9 mouse cellular contexts compared by ENCODE assay signal in the genomic region with DNA sequence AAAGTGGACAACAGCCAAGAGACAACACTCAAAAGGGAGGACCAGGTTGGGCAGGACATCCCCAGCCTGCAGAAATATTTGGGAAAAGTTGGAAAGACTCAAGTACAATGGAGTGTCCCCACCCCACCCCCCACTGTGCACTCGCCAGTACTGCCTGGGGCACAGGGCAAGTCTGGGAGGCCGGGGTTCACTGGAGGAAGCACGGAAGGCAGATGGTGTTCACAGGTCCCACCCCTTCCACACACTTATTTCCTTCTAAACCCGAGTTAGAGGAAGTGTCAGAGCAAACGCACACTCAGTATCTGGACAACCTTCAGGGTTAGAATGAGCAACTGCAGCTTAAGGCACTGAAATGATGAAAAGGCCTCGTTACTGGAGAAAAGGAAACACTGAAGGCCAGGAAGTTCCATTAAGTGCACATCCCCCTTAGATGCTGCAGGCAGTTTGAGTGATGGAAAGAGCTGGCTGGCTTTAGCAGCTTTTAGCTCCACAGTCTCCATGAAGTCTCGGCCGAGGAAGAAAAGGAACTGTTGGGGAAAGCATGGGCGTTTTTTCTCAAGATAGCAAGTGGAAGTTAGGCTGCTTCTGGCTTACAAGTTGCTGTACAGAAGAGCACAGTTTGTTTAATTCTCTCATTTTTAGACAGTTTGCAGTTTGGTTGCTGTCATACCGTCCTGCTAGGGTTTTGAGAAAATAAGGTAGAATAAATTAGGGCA. TPM values are rescaled to one million over a fixed set of nuclear protein-coding genes. Genes with fewer than 3 reads are reported as not detected.
DNase-seq lines count a peak whose midpoint lies in the region; ATAC-seq and TF ChIP-seq lines count a peak whose summit lies in the region.
"Had no signal": no experiment of that assay in that cellular context is flagged by ENCODE, and none has a peak within 500 bp of the region (broad histone marks: within the 10 kb centered on the region; RNA-seq: fewer than 3 reads in every experiment).

No protein-coding gene starts in this region.

- H3K4me2 ChIP-seq in kidney, postnatal 0 days (ENCODE audit: low read length), result no peak overlapping the region

- H3K9me3 ChIP-seq in kidney, postnatal 0 days (replicated peaks; ENCODE audit: low read length), result no peaks in the 10 kb centered on the region; the same call in 1 of the 2 replicates
- no peaks in the 10 kb centered on the region; the same call in 1 of the 2 replicates for H3K9me3 ChIP-seq in midbrain, embryonic 10.5 days (replicated peaks)

- peak; percentile 19 for DNase-seq in adrenal gland, postnatal 14 days
- DNase-seq in adrenal gland, adult 18-20 months (ENCODE audit: low spot score in 2 of 2), result no peak
- DNase-seq in testis, postnatal 10 days (ENCODE audit: low spot score), result peak; percentile 52
- no peak for DNase-seq in testis, postnatal 14 days (ENCODE audit: low spot score)
- peak; percentile 52 for DNase-seq in kidney, postnatal 0 days (ENCODE audit: low spot score)
- peak; percentile 11 for DNase-seq in naive thymus-derived CD4-positive, alpha-beta T cell, adult 2 months (ENCODE audit: low read depth)
- no peak for DNase-seq in midbrain, embryonic 10.5 days (ENCODE audit: low spot score)
- DNase-seq in spleen, postnatal 14 days (ENCODE audit: low spot score in 2 of 2), result no peak

- H3K27ac ChIP-seq in kidney, postnatal 0 days, result no peak overlapping the region
- no peak overlapping the region for H3K27ac ChIP-seq in midbrain, embryonic 10.5 days (replicated peaks)
- H3K27ac ChIP-seq: left cerebral cortex, adult 2 months had no signal

- H3K9ac ChIP-seq in kidney, postnatal 0 days (ENCODE audit: low read depth, low read length), result no peak overlapping the region

- no peak overlapping the region for H3K4me3 ChIP-seq in kidney, postnatal 0 days (replicated peaks; ENCODE audit: low read depth, low read length)
- no peak overlapping the region for H3K4me3 ChIP-seq in midbrain, embryonic 10.5 days
- H3K4me3 ChIP-seq: left cerebral cortex, adult 2 months had no signal

- ATAC-seq in kidney, postnatal 0 days (replicated peaks; ENCODE audit: low FRiP score, low read depth), result no peak

- H3K27me3 ChIP-seq in kidney, postnatal 0 days (ENCODE audit: insufficient read depth, low read length), result no peaks in the 10 kb centered on the region
- 0 out of 2 replicates have a peak, but pooled peaks cover 4% of the 10 kb centered on the region for H3K27me3 ChIP-seq in midbrain, embryonic 10.5 days (ENCODE audit: low read depth, poor library complexity, severe bottlenecking)

- 0 out of 2 replicates have a peak, but pooled peaks cover 5% of the 10 kb centered on the region for H3K4me1 ChIP-seq in kidney, postnatal 0 days (replicated peaks; ENCODE audit: insufficient read depth, low read length)
- peaks cover 4% of the 10 kb centered on the region; the same call in 1 of the 2 replicates for H3K4me1 ChIP-seq in midbrain, embryonic 10.5 days

- H3K36me3 ChIP-seq in kidney, postnatal 0 days (ENCODE audit: insufficient read depth, low read length), result no peaks in the 10 kb centered on the region
- H3K36me3 ChIP-seq in midbrain, embryonic 10.5 days, result no peaks in the 10 kb centered on the region

- 34% methylated on average over 10 of the region's 10 CpGs for WGBS in kidney, postnatal 0 days
- 64% methylated on average over 10 of the region's 10 CpGs for WGBS in midbrain, embryonic 10.5 days

- no peak for TF ChIP-seq CTCF in kidney, postnatal 0 days (IDR thresholded peaks at IDR 0.05; ENCODE audit: low read depth)

RNA-seq across cellular contexts. Expression of gene Tle4, which starts 37.5 kb away (rescaled TPM):
- total RNA-seq in adrenal gland, postnatal 14 days (2021), result 13.0 and 14.2 TPM in 2 replicates
- total RNA-seq in adrenal gland, adult 18-20 months (2021), result 10 to 100 TPM in 1 of 2 experiments, 1 to 10 TPM in 1; 8.8 to 11.0 TPM
- 11.2 and 12.8 TPM in 2 replicates for polyA plus RNA-seq in kidney, postnatal 0 days (2015; fragmentation: Nextera tagmentation; extraction: Ambion mirVana)
- polyA plus RNA-seq in midbrain, embryonic 10.5 days (2016; fragmentation: Nextera tagmentation; extraction: Ambion mirVana), result 19.0 and 23.6 TPM in 2 replicates

Comparison
In these comparisons a context has a peak if more than half of its experiments do, and no peak if none do; other contexts are left out.
1. DNase-seq: peak in adrenal gland, postnatal 14 days (single experiment), testis, postnatal 10 days (single experiment), kidney, postnatal 0 days (single experiment) and naive thymus-derived CD4-positive, alpha-beta T cell, adult 2 months (single experiment); none in adrenal gland, adult 18-20 months (0 of 2), testis, postnatal 14 days (single experiment), midbrain, embryonic 10.5 days (single experiment) and spleen, postnatal 14 days (0 of 2).